Mouse (Mus musculus) adrenal gland, postnatal 14 days (tissue): Measurements from ENCODE around the gene Plpp1. TPM values are rescaled to one million over a fixed set of nuclear protein-coding genes. Genes with fewer than 3 reads are reported as not detected.

ENCODE experiments used
- DNase-seq: peaks from one replicate; pipeline ENCODE4 v3.0.0; 2021; ENCODE audit warnings: mixed read lengths
- long read RNA-seq, 2 experiments: library from polyadenylated mRNA; stranded (forward); transcript quantifications; one replicate each; pipeline ENCODE4 v2.0.0; 2021
- total RNA-seq: library from RNA; stranded (reverse); gene quantifications from 2 replicates; pipeline ENCODE4 v1.2.3, GENCODE M21; 2021

The Plpp1 gene
- total RNA-seq, result 181 and 182 TPM in 2 replicates
- long read RNA-seq, experiment 1, transcript Plpp1-202 (6 exons, 1,272 nt), result major isoform, 298 of 453 reads
- long read RNA-seq, experiment 1, transcript Plpp1-201 (6 exons, 1,598 nt), result minor isoform, 100 of 453 reads
- long read RNA-seq, experiment 1, partial matches to known transcripts, result 7 of 453 reads
- long read RNA-seq, experiment 1, other reads (novel, unspliced or antisense), result 48 of 453 reads
- long read RNA-seq, experiment 2, transcript Plpp1-202 (6 exons, 1,272 nt), result major isoform, 182 of 323 reads
- long read RNA-seq, experiment 2, transcript Plpp1-201 (6 exons, 1,598 nt), result minor isoform, 98 of 323 reads
- long read RNA-seq, experiment 2, partial matches to known transcripts, result 11 of 323 reads
- long read RNA-seq, experiment 2, other reads (novel, unspliced or antisense), result 32 of 323 reads

GRCm38 (mm10) chr13:112800597-112801380 lies at the start of gene Plpp1:
Gene Plpp1 (plus strand): TSS chr13:112800792.
- peak; percentile 99 for DNase-seq

- peak; percentile 82 for DNase-seq
Measured at GRCm38 (mm10) chr13:112751454-112752308, 48.9 kb upstream of the Plpp1 start.

DNA sequence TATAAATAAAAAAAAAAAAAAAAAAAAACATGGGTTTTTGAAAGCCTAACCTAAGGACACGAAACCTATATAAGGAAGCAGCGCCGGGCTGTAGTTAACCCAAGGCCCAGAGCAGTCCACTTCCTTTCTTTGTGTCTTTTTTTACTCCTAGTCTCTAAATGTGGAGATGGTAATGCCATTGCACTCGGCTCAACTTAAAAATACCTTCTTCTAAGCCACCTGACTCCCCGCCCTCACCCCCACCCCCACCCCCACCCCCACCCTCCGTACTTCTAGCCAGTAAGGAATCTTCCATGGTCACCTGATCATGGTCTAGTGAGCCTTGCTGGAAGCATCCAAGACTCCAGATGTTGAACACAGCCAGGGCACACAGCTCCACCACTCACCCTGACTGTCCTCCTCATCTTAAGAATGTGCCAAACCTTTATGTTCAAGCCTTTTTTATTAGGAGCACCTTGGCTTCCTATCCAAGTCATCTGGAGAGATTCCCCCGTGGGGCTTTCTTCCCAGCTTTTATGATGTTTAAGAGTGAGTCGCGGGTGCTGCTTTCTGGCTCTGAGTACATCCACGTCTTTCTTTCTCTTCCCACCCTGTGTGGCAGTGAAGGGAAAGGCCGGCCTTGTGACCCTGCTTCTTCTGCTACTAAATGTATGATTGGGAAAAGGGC lies 48.1 kb upstream of the Plpp1 start:
- DNase-seq, result no peak

DNA sequence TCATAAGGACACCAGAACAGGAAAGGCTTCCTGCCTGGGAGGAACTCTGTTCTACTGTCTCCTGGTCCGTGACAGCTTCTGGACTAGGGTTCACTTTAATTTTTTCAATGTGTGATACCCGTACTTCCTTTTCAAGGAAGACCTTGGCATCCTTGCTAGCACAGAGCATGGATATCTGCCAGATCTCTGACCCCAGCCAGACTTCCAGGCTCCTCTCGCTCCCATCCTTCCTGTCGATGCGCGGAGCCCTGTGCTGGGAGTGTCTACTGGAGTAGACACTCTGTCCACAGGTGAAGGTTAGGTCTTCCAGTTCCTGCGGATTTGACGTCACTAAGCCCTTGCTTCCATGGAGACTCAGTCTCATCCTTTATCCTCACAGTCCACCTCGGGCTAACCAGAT lies 47.1 kb upstream of the Plpp1 start:
- DNase-seq, result peak; percentile 79

GRCm38 (mm10) chr13:112754871-112755270 lies 45.7 kb upstream of the Plpp1 start:
- DNase-seq, result peak; percentile 65

DNA sequence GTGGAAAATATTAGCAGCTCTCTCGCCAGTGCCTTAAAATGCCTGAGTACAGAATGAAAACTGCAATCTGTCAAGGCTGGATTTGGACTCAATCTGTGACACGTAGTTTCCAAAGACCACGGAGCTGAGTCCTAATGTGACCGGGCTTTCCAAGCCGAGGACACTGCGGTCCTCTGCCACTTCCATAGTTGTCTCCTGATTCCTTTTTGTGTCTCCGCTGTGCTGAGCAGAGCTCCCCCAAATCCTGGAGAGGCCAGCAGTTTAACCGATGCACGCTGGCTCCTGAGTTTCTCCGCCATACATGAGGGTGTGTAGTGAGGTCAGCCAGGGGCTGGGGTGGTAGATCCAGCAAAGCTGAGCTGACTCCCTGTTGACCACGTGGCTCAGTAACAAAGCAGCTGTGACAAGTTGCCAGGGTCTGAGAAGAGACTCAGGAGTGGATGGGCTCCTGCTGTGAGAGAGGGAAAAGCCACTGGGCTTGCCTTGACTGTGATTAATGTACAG lies 45.0 kb upstream of the Plpp1 start:
- peak; percentile 42 for DNase-seq

- DNase-seq, result no peak
Measured at GRCm38 (mm10) chr13:112757395-112757794, 43.2 kb upstream of the Plpp1 start.

GRCm38 (mm10) chr13:112758546-112759090 lies 42.0 kb upstream of the Plpp1 start:
- no peak for DNase-seq

GRCm38 (mm10) chr13:112759364-112759763 lies 41.2 kb upstream of the Plpp1 start:
- no peak for DNase-seq

GRCm38 (mm10) chr13:112759777-112760537 lies 40.6 kb upstream of the Plpp1 start:
- peak; percentile 27 for DNase-seq

DNA sequence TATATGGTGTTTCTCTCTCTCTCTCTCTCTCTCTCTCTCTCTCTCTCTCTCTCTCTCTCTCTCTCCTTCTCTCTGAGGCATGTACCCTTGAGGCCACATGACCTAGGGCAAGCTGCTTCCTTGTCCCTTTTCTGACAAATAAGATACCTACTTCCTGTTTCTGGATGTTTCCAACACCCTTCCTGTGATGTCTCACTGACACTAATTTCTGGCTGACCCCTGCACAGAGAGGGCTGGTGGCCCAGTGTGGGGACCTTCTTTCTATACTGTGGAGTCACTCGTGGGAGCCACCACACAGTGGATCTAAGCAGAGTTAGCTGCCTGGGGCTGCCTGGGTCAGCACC lies 40.1 kb upstream of the Plpp1 start:
- DNase-seq, result peak; percentile 25

DNA sequence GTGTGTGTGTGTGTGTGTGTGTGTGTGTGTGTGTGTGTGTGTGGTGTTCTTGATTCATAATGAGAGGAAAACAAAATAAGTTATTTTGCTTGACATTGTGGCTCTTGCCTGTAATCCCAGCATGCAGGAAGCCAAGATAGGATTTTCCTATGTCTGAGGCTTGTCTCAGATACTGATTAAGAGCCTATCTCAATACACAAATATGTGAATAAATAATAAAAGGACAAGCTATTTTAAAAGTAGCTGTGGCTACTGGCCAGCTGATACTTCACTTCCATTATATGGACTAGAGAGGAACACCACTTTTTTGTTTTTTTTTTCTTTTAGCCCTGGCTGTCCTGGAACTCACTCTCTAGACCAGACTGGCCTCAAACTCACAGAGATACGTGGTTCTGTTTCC lies 38.8 kb upstream of the Plpp1 start:
- DNase-seq, result no peak

GRCm38 (mm10) chr13:112762548-112762947 lies 38.0 kb upstream of the Plpp1 start:
- no peak for DNase-seq

DNA sequence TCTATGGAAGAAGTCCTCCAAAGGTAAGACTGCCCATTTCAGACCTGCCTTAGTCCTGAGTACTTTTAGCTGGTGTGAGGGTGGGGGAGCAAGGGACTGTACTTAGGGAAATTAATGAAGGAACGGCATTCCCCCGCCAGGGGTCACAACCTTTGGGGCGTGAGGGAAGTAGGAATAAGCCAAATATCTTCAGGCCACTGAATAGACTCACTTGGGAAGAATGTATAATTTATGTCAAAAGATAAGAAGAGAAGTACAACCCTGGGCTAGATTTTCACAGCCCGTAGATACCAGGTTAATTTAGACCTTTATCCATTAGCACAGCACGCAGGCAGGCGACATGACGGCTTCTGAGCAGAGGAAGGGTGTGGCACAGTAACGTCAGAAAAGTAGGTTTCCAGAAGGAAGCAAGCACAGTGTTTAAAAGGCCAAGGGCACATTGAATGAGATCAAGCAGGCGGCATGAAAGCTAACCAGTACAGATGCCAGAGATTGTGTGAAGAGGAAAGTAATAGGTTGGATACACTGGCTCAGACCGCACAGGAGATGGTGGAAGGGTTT lies 37.0 kb upstream of the Plpp1 start:
- DNase-seq, result peak; percentile 67

GRCm38 (mm10) chr13:112764556-112764955 lies 36.0 kb upstream of the Plpp1 start:
- DNase-seq, result peak; percentile 43

DNA sequence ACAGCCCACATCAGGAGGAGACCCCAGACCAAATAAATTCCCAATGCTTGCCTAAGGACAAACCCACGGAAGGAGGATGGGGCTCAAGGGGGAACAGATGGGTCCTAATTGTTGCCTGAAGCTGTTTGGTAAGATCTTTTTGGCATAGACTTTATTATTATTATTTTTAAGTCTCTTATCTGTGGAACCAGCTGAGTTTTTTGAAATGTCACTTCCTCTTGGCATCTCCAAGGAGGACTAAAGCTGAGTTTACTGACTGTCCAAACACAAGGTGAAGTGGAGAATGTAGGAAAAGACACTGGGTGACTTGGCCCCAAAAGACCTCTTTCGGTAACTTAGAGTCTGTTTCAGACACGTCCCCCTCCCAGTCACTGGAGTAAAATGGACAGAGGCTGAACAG lies 34.9 kb upstream of the Plpp1 start:
- DNase-seq, result no peak

- DNase-seq, result peak; percentile 82
Measured at GRCm38 (mm10) chr13:112770528-112771328, 29.9 kb upstream of the Plpp1 start.

DNA sequence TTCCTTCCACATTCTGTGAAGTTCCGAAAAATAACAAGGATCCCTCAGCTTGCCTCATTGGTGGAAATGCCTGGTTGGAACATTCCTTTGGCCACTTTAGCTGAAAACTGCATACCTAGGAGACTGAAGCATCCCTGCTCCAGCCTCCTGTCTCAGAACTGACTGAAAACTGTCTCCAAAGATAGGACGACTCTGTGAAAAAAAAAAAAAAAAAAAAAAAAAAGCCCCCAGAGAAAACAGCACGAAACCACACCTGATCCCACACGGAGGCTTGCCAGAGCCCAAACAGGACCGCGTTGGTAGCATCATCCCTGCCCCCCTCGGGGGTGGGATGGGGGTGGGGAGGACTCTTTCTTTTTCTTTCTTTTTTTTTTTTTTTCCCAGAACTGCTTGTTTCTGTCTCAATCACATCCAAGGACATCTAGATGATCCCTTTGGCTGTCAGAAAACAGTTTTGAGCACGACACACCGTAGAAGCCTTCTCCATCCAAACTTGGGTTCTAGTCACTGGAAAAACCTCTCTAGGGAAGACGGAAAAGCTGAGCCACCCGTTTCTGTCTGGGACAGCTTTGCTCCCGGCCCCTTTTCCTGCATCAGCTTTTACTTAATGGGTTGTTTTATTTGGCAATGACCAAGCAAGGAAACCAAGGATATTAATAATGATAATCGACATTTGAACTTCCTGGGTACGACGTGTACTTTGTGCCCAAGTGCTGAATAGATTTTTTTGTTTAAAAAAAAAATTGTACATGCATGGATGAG lies 29.0 kb upstream of the Plpp1 start:
- peak; percentile 60 for DNase-seq

DNA sequence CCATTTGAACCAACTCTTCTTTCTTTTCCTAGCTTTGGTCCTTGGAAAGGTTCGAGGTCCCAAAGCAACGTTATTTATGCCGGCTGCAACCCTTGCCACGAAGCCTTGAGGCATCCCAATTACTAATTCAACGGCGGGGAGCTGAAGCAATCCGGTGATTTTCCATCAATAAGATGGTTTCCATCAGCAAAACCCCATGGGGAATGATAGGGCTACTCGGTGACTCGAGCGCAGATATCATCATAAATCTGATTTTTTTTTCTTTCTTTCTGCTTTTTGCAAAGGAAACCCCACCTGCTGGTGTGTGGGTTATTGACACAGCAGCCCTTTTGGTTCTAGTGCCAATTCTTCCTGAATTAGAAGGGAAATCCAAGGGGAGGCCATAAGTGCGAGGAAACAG lies 28.3 kb upstream of the Plpp1 start:
- peak; percentile 59 for DNase-seq
